Mouse (Mus musculus): ENCODE results near the gene Emx1. TPM values are rescaled to one million over a fixed set of nuclear protein-coding genes. Genes with fewer than 3 reads are reported as not detected.

Emx1 gene
- polyA plus RNA-seq, 1 experiment, result not detected

DNA sequence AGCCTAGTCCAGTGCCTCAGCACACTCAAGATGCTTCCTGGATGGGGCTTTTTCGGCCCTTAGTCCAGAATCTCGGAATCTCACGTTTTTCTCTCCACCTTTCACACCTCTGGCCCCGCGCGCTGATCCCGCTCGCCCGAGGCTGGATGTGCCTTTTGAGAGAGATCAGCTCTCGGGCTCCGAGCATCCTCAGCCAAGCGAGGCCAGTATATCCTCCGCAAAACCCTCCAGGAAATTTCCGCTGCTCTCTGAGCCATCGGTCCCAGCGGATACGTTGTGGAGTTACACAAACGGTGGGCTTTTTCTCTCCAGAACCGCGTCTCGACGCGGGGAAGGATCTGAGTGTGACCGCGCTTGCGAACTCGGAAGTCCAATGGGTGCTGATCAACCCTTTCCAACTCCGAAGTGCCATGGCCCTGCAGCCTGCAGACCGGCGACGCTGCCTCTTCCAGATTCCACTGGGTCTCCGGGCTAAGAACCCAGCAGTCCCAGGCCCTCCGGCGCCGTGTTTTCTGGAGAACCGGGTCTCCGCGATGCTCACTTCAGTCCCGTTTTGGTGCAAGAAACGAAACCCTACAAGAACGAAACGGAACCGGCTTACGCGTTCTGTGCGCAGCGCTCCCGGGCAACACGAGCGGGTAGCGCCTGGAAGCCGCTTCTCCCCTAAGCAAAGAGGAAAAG lies 2.8 kb downstream of the Emx1 start:
- H3K27me3 ChIP-seq (replicated peaks), result peaks cover 97% of the 10 kb centered on the region
- H3K4me3 ChIP-seq (replicated peaks), result peak overlapping the region; percentile 42
- H3K36me3 ChIP-seq (replicated peaks; ENCODE audit: low read length), result no peaks in the 10 kb centered on the region
- H3K4me1 ChIP-seq, result peaks cover 15% of the 10 kb centered on the region
- TF ChIP-seq GATA1 (IDR thresholded peaks at IDR 0.05; ENCODE audit: borderline replicate concordance, low read length) (no peak), FLI1 (IDR thresholded peaks at IDR 0.05; ENCODE audit: low read length) (no peak)
- H3K9me3 ChIP-seq, result peaks cover 5% of the 10 kb centered on the region; the same call in 1 of the 2 replicates

DNA sequence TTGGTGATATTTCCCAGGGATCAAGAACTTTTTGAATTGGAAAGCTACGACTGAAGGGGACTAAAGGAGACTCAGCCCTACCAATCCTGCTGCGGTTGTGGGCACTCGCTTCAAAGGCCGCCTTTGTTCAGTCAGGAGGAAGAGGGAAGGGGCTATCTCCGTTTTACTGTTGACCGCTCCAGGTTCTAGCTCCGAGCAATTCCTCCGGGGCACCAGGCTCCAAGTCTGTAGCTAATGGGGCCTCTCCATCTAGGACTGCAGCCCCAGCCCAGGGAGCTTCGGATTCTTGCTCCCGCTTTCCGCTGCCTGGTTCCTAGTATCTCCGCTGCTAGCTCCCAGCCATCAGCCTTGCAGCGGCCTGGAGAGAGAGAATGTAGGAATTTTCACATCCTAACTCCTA lies 3.4 kb downstream of the Emx1 start:
- Histone ChIP-seq H3K4me1 (peaks cover 15% of the 10 kb centered on the region), H3K27me3 (replicated peaks) (peaks cover 96% of the 10 kb centered on the region), H3K36me3 (replicated peaks; ENCODE audit: low read length) (no peaks in the 10 kb centered on the region), H3K9me3 (peaks cover 5% of the 10 kb centered on the region; the same call in 1 of the 2 replicates), H3K4me3 (replicated peaks) (no peak overlapping the region)
- TF ChIP-seq FLI1 (IDR thresholded peaks at IDR 0.05; ENCODE audit: low read length) (no peak), GATA1 (IDR thresholded peaks at IDR 0.05; ENCODE audit: borderline replicate concordance, low read length) (no peak)

DNA sequence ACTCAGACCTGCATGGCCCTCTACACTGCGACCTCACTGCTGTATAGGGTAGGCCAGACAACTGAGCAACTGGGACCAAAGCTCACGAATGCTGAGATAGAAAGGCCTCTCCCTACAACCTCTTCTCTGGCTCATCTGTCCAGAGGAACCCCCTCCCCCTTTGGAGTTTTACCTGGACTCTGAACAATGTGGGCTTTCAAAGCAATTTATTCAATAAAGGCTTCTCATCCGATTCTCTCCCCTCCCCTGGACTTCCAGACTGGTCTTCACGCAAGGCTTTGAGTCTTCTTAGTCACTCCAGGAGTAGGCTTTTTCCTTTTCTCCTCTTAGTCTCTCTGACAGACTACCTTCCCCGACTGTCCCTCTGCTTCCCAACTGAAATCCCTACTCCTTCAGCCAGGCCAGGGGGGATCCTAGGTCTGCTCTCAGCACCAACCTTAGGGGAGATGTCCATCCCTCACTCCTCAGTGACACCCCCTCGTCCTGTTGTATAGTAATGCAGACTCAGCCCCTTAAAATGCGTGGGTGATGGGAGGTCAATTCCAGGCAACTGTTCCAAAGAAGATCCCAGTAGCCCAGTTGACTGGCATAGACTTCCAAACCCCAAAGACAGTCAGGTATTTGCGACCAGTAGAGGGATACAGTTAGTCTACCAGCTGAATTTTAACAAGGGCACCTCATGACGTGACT lies 4.7 kb downstream of the Emx1 start:
- H3K4me1 ChIP-seq, result peaks cover 15% of the 10 kb centered on the region
- no peak for TF ChIP-seq GATA1 (IDR thresholded peaks at IDR 0.05; ENCODE audit: borderline replicate concordance, low read length)
- TF ChIP-seq FLI1 (IDR thresholded peaks at IDR 0.05; ENCODE audit: low read length), result no peak
- H3K9me3 ChIP-seq, result no peaks in the 10 kb centered on the region; the same call in 1 of the 2 replicates
- no peaks in the 10 kb centered on the region for H3K36me3 ChIP-seq (replicated peaks; ENCODE audit: low read length)
- H3K4me3 ChIP-seq (replicated peaks), result no peak overlapping the region
- H3K27me3 ChIP-seq (replicated peaks), result peaks cover 92% of the 10 kb centered on the region

DNA sequence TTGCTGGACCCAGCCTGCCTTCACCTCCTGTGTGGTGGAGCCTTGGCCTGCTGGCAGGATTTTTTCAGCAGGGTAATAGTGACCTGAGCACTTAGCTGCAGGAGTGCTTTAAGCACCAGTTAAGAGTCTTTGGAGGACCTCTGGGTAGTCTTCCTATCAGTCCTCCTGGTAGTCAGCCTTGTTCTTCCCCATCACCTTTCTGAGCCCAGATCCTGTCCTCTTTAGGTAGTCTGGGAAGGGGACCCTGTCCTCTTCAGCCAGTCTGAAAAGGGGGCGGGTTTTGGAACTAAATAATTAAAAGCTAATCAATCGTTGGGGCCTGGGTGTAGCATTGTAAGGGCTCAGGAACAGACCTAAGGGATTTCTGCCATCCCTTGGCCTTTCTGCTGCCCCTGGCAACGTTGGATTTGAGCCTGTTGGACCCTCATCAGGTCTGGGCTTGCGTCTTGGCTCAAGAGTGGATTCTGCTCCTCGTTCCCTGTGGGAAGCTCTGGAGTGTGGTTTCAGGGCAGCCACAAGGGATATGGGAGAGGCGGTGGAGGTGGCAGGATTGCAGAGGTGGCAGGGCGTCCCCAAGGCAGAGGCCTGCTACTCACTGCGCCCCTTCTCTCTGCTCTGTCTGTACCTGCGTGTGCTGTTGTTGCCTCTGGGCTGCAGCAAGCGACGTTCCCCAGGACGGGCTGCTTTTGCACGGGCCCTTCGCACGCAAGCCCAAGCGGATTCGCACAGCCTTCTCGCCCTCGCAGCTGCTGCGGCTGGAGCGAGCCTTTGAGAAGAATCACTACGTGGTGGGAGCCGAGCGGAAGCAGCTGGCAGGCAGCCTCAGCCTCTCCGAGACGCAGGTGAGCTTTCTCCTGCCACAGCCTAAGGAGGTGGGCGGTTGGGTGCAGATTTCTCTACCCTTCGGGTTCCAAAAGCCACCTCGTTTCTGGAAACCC lies 6.4 kb downstream of the Emx1 start:
- Histone ChIP-seq H3K36me3 (replicated peaks; ENCODE audit: low read length) (no peaks in the 10 kb centered on the region), H3K9me3 (peaks cover 3% of the 10 kb centered on the region; the same call in 1 of the 2 replicates), H3K4me3 (replicated peaks) (no peak overlapping the region), H3K4me1 (peaks cover 11% of the 10 kb centered on the region), H3K27me3 (replicated peaks) (peaks cover 89% of the 10 kb centered on the region)
- TF ChIP-seq GATA1 (IDR thresholded peaks at IDR 0.05; ENCODE audit: borderline replicate concordance, low read length) (no peak), FLI1 (IDR thresholded peaks at IDR 0.05; ENCODE audit: low read length) (no peak)

DNA sequence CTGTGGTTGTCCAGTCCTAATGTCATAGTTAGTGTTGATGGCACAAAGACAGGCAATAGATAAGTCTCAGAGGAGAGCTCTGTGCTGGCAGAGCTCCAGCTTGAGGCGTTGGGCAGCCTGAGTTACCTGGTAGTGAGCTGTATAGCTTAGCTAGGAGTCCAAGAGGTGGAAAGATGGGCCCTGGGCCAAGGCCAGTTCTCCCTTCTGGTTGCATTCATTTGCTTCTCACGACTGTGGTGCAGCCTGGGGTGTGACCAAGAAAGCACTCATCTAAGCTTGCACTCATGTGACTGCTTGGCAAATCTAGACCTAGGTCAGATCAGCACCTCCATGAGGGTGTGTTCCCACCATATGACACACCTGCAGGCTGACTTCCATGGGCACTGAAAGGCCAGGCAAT lies 10.7 kb downstream of the Emx1 start:
- Histone ChIP-seq H3K4me3 (replicated peaks) (no peak overlapping the region), H3K4me1 (no peaks in the 10 kb centered on the region), H3K27me3 (replicated peaks) (peaks cover 83% of the 10 kb centered on the region), H3K36me3 (replicated peaks; ENCODE audit: low read length) (no peaks in the 10 kb centered on the region), H3K9me3 (peaks cover 3% of the 10 kb centered on the region; the same call in 1 of the 2 replicates)
- TF ChIP-seq GATA1 (IDR thresholded peaks at IDR 0.05; ENCODE audit: borderline replicate concordance, low read length), result no peak

DNA sequence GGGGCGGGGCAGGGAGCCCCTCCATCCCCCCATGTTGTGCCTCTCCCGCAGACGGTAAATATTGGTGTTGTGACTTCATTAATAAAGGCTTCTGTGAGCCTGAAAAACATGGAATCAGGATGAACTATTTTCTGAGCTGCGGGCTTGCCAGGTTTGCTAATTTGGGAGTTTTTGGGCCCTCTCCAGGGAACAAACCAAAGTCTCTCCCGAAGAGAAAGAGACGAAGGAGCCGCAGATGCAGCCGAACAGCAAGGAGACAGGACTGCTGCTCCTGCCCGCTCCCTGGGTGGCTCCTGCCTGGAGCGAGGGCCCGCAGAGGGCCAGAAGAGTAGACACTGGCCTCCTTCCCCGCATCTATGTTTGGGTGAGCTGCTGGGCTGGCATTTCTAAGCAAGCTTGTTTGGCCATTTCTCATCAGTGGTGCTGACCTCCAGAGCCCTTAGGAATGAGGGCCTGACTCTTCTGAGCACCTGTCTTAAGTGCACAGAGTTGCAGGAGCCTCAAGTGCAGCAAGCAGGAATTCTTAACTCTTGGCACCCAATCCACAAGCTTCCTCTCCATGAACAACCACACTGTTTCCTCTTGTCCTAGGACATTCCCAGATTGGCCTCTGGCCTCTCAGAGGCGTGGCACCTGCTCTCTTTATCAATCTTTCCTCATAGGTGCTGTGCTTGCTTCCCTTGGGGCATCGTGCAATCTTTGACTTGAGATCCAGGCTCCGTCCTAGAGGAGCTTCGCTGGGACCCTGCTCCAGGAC lies 19.1 kb downstream of the Emx1 start:
- no peaks in the 10 kb centered on the region for H3K9me3 ChIP-seq
- H3K36me3 ChIP-seq (replicated peaks; ENCODE audit: low read length), result no peaks in the 10 kb centered on the region
- TF ChIP-seq FLI1 (IDR thresholded peaks at IDR 0.05; ENCODE audit: low read length) (no peak), GATA1 (IDR thresholded peaks at IDR 0.05; ENCODE audit: borderline replicate concordance, low read length) (no peak)
- no peak overlapping the region for H3K4me3 ChIP-seq (replicated peaks)
- H3K27me3 ChIP-seq (replicated peaks), result peaks cover 80% of the 10 kb centered on the region
- H3K4me1 ChIP-seq, result peaks cover 6% of the 10 kb centered on the region; the same call in 1 of the 2 replicates

DNA sequence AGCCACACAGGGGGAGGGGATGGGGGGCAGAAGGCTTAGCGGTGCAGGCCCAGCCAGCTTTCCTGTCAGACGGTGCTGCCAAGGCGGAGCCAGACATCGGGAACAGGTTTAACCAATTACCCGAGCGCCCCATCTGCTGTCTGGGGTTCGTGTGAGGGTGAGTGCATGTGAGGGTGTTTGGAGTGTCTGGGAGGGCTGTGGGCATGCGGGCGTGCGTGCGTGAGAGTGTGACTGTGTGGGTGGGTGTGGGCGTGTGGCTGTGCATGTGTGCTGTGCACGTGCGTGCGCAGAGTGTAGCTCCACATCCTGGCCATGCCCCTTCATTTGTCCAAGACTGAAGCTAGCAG lies 19.7 kb downstream of the Emx1 start:
- Histone ChIP-seq H3K27me3 (replicated peaks) (peaks cover 77% of the 10 kb centered on the region), H3K36me3 (replicated peaks; ENCODE audit: low read length) (no peaks in the 10 kb centered on the region)

DNA sequence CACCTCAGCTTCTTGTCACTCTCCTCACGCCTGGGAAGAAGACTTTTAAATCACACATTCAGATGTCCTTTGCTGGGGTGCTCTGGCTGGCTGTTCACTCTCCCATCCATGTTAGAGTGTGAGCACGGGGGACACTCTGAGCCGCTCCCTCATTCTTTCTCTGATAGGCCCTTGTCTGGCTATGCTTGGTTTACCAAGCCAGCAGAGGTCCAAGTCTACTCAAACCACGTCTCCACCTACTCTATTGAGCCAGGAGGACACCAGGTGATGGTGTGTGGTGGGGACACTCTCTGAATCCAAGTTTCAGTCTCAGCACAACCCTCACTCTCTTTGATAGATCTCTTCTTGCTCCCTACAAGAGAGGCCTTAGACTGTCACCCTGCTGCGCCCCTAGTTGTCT lies 20.1 kb downstream of the Emx1 start:
- Histone ChIP-seq H3K4me1 (peaks cover 6% of the 10 kb centered on the region; the same call in 1 of the 2 replicates), H3K36me3 (replicated peaks; ENCODE audit: low read length) (no peaks in the 10 kb centered on the region), H3K27me3 (replicated peaks) (peaks cover 76% of the 10 kb centered on the region), H3K9me3 (no peaks in the 10 kb centered on the region), H3K4me3 (replicated peaks) (no peak overlapping the region)
- TF ChIP-seq FLI1 (IDR thresholded peaks at IDR 0.05; ENCODE audit: low read length), result no peak
- no peak for TF ChIP-seq GATA1 (IDR thresholded peaks at IDR 0.05; ENCODE audit: borderline replicate concordance, low read length)

More for the DNA sequence above, 19.7 kb downstream of the Emx1 start:
- no peak for TF ChIP-seq FLI1 (IDR thresholded peaks at IDR 0.05; ENCODE audit: low read length)
- no peak for TF ChIP-seq GATA1 (IDR thresholded peaks at IDR 0.05; ENCODE audit: borderline replicate concordance, low read length)
- no peaks in the 10 kb centered on the region for H3K9me3 ChIP-seq
- peaks cover 6% of the 10 kb centered on the region; the same call in 1 of the 2 replicates for H3K4me1 ChIP-seq
- no peak overlapping the region for H3K4me3 ChIP-seq (replicated peaks)
